Mouse (Mus musculus) left cerebral cortex, postnatal 36 days (tissue): Measurements from ENCODE around the gene Plxna2. TPM values are rescaled to one million over a fixed set of nuclear protein-coding genes. Genes with fewer than 3 reads are reported as not detected.

Experiments used
- DNase-seq, 2 experiments: peaks; one replicate each; pipeline ENCODE4 v3.0.0; 2021 to 2022; ENCODE audit warnings: low spot score in 2 of 2, mixed read lengths in 1 of 2
- intact Hi-C: fragments of 180-260 bp; cut with DNase I; formaldehyde crosslinking; loops from one replicate; pipeline ENCODE4 v1.15.1; 2025
- microRNA-seq: library from miRNA; unstranded; fragments of <30 nt; microRNA quantifications from one replicate; pipeline ENCODE4 v1.2.0, GENCODE M21; 2022
- total RNA-seq, 2 experiments: library from RNA; stranded (reverse); gene quantifications; 2 replicates each; pipeline ENCODE4 v1.2.3; 2021

The Plxna2 gene
- total RNA-seq, 2 experiments from 2014 or later: 88.2 to 106 TPM

DNA sequence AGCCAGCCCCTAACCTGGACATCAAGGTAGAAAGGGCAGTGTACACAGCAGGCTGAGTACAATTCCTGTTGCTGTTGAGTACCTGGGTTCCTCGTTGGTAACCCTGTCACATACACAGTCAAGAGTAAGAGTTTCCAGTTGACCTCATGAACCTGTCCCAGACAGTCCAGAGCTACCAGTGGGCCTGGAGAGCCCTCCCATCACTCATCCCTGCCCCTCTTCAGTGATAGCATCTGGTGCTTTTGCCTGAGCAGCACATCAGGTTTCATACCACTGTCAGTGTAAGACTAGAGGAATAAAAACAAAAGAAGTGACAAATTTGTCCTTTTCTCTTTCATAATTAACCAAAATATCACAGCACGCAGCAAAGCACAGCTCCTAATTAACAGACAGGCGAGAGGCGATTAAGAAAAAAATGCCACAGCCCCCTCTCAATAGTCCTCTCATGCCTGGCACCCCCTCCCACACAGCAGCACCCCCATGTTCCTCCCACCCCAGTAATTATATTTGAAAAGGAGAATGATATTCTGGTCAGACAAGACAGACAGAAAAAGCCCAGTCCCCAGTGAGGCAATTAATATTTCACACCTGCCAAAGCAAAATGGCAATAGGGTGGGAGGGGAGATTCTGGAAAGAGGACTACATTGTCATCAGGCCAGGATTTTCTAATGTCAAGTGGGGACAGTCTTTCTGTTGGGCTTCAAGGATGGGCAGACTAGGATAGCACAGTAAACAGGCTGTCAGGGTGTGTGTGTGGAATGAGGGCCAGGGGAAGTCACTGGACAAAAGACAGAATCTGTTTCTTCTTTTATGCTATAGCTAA lies 233.4 kb downstream of the Plxna2 start:
- intact Hi-C loops: no loop called here

DNA sequence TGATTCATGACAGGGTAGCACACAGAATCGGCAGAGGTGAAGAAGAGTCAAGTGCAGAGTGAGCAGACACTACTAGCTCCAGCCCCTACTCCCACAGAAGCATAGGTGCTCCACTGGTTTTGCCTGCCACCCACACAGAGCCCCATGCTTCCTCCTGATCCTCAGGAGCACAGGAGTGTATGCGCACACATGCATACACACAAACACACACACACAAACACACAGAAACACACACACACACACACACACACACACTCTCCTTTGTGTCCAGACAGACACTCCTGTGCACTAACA lies 234.0 kb downstream of the Plxna2 start:
- no peak for DNase-seq
- intact Hi-C loops: no loop called here

More for the DNA sequence above, 233.4 kb downstream of the Plxna2 start:
- no peak for DNase-seq

Small RNA genes lying within 50 kb of the gene (microRNA-seq; reads per million reads assigned to microRNA genes)
- gene Mir3962: not detected
